Mouse (Mus musculus): ENCODE data around the gene Tspo.

Gene Tspo

DNA sequence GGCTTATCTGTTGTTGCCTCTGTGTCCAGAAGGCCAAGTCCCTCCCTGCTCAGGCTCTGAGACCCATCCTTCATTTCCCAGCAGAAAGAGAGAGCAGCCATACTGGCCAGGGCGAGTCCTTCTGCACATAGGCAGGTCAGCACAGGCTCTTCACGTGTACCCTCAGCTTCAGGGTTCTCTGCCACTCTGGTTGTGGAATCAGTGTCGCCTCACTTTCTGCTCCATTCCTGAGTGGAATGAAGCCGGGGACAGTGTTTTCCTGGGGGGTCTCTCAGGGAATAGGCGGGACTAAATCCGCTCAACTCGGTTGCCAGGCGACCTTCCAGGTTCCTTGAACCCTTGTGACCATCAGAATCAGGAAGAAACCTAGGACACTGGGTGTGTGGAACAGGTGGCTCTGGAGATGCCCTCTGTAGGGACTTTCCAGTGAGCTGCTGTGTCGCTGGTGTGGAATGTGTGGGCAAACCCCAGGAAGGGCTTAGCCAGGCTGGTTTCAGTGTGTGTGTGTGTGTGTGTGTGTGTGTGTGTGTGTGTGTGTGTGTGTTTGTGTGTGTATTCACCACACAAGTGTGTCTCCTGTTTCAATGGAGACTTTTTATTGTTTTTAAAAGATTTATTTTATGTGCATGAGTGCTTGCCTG is 21.6 kb upstream of the Tspo start:
- no peak for DNase-seq (ENCODE audit: low read depth)

DNA sequence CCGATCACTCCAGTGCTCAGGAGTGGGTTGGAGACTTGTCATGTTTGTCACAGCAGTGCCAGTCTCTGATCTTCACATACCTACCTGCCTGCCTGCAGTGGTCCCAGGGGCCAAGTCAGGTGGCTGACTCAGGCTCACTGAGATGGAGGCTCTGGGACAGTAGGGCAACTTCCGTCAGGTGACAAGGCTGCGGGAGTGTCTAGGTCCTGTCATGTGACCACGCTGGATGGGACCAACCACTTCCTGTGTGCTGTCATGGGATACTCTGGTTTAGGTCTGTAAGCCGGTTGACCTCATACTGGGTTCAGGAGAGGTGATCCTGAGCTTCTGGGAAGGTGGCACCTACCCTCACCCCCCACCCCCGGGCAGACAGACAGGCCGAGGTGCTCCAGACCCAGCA is 17.4 kb upstream of the Tspo start:
- DNase-seq (ENCODE audit: low read depth), result no peak

DNA sequence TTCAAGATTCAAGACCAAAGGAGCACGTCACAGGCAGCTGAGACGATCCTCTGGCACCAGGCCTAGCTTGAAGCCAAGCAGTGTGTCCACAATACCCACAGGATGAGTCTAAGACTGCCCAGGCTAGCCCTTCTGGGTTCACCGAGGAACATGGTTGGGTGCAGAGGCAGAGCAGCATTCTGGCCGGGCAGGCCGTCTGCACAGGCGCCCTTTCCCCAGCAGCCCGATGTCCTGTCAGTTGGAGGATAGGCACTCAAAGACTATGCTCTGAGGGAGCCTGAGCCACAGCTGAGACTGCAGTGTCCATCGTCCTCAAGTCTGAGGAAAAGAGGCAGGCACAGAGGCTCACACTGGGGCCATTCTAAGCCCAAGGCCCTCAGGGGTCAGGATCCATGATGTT is 16.2 kb upstream of the Tspo start:
- no peak for DNase-seq (ENCODE audit: low read depth)

DNA sequence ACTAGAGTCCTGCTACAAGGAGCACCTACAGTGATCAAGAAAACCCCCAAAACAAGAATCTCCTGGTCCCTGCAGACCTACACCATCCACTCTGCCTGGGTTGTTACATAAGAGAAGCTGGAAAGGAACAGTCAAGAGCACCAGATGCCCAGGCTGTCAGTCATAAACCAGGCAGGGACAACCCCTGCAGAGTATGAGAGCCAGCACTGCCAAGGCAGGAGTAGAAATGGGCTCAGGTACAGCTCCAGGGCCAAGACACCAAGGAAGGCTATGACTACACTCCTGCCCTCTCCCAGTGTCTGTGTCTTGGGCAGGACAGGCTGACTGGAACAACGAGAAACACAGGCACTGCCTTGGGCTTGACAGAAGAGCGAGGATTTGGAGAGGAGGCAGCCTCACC is 13.3 kb upstream of the Tspo start:
- no peak for DNase-seq (ENCODE audit: low read depth)

DNA sequence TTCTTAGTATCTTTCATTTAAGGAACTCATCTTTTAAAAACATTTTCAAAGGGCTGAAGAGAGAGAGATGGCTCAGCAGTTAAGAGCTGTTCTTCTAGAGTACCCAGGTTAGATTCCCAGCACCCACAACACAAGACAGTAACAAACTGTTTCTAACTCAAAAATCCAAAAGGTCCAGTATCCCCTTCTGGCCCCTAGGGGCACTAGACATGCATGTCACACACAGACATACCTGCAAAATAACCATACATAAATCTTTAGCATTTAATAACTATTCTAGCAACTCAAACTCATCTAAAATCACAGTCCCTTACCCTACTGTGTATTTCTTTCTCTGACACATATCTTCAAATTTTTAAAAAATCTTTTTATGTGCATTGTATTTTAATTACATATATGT is 9.6 kb upstream of the Tspo start:
- no peak for DNase-seq (ENCODE audit: low read depth)

DNA sequence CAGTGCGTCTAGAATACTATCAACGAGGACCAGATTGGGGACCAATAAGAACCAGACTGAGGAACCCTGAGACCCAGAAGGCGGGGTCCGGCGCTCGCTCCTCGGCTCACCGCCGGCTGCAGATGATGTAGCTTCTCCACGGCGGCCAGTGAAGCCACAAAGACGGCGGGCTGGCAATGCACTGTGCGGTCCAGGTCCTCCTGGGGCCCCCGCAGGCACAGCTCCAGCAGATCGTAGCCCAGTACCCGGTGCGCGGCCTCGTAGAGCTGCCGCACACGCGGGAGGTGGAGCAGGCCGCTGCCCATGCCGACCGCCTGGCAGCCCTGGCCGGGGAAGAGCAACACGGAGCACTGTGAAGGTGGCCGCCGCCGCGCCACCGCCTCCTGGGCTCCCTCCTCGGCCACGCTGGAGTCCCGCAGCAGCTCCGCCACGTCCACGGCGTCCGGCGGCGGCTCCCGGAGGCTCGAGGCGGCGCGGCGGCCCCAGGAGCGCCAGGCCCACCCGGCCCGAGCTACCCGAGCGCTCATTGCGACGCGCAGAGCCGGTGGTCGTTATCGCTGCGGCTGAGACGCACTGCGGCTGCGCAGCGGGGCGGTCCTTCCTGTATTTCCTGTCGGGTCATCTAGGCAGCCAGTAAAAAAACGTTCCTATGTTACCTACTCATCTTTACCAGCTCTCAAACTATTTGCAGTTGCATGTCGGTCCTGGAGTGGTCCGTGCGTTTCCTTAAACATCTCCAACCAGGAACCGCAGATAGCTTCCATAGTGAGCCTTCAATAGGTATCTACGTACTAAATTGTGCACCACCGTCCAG is 8.0 kb upstream of the Tspo start:
- DNase-seq (ENCODE audit: low read depth), result peak; percentile 70

DNA sequence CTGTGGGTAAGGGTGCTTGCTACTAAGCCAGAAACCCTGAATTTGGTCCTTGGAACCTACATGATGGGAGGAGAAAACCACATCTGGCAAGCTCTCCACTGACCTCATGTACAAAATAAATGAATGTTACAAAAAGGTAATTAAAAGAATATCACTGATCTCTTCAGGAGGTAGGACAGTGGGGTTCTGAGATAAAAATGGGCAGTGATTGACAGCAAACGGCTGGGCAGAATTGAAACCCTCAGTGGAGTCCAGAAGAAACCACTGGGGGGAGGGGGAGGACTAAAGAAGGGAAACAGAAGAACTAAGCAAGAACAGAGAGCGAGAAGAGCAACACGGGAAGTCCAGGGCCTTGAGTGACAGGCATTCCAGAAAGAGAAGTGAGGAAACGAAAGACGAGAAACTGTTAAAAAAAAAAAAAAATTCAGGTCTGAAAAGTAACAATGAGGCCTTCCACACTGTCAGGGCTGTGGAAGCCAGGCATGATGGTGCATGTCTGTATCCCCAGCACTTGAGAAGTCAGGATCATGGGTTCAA is 2.4 kb upstream of the Tspo start:
- no peak for DNase-seq (ENCODE audit: low read depth)

DNA sequence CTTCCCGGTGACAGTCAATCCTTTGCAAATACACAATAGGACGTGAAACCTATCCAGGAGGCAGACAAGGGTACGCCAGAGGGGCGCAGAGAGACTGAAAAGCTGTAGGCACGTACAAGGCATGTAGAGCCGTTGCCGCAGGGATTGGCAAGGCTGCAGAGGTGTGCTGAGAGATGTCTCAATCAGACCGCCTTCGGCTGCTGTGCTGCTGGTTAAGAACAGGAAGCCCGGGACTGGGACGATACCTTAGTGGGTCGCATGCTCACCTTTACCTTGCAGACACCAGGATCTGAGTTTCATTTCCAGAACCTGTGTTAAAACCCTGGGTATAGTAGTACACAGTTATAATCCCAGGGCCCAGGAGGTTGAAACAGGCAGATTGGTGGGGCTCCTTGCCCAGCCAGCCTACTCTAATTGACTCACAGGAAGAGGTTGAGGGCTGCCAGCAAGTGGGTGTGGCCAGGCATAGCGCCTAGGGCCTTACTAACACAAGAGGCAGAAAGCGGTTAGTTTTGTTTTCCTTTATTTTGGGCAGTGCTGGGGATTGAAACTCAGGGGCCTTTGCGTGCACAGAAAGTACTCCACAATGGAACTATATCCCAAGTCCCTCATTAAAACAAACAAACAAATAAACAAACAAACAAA is 644 bp upstream of the Tspo start:
- peak; percentile 77 for DNase-seq (ENCODE audit: low read depth)

DNA sequence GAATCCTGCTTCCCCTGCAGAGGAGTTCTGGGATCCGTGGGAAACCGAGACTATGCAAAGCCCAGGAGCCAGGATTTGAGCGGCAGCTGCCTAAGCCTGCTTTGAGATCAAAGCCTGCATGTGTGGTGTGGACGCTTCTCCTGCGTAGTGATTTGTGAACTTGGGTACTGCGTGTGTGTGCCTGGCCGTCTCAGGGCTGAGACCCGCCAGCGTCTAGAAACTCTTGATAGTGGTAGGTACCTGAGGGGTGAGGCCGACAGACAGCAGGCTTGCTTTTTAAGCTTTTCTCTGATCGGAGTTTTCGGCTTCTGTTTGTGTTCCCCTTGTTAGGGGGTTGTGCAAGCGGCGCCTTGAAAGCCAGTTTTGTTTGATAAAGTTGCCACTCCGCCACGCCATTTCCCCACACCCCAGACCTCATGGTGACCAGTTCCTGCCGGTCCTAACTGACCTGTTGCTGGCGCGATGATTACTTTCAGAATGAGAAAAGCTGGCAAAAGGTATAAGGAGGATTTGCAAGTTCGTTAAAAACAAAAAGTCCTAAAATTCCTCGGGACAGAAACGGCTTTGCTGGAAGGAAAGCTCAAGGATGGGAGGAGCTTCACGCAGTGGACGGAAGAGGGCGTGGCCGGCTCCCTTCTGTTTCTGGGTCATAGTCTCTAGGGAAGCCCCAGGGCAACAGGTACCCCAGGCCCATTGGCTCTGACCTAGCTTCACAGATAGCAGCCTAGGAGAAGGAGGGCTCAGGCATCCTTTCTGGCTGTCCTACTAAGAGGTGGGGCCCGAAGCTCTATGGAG is 662 bp downstream of the Tspo start:
- DNase-seq (ENCODE audit: low read depth), result peak; percentile 34

DNA sequence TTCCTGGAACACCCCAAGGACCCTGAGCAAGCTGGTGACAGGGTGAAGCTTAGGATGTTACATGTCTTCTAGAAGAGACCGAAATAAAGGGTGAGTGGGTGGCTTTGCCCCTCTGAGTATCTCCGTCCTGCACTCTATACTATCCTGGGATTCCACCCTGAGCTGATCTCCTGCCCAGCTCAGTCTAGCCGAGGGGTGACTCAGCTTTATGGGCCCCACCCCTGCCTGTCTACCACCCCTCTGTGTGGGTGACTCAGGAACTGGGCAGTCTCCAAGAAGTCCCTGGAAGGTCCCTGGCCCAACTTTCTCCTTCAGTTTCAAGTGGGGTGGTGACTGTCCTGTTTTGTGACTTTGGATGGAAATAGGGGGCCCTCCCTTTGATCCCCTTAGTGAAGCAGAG is 2.0 kb downstream of the Tspo start:
- peak; percentile 33 for DNase-seq (ENCODE audit: low read depth)

DNA sequence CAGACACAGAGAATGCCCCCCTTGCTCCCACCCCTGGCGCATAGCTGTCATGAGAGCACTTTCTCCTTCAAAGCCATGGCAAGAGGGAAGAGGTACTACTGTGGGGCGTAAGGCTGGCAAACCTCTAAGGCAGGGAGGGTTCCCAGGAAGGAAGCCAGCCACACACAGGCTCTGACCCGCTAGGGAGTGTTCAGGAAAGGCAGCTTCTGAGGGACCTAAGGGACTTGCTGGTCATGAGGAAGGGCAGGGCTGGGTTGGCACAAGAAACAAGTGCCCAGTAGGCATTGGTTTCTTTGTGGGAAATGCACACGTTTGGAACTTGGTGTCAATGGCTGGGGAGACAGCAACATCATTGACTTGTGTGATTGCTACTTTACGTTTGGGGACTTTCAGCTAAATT is 2.6 kb downstream of the Tspo start:
- no peak for DNase-seq (ENCODE audit: low read depth)

DNA sequence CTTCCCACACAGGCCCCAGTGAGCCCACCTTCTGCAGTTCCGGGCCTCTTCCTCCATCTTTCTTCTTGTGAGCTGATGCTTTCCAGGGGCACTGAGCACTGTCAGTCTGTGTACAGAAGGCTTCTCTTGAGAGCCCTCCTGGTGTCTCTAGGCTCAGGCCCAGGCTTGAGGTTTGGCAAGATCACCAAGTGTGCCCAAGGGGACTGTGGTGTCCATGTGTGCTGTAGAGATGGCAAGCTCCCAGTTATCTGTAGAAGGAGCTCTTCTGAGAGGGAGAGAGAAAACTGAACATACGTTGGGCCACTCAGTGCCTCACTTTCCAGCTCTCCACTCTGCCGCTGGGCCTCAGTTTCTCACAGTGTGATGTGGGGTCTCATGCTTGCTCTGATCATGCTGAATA is 4.3 kb downstream of the Tspo start:
- no peak for DNase-seq (ENCODE audit: low read depth)

DNA sequence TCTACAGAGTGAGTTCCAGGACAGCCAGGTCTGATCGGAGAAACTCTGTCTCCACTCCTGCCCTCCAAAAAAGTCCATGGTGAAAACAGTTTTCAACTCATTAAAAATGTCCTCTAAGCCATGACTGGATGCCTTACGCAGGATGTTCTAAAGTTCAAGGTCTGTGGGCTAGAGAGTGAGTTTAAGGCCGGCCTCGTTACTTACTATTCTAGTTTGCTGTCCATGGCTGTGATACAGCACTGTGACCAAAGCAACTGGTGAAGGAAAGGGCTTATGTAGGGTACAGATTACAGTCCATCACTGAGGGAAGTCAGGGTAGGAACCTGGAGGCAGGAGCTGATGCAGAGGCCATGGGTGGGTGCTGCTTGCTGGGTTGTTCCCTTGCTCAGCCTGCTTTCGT is 5.2 kb downstream of the Tspo start:
- DNase-seq (ENCODE audit: low read depth), result no peak

DNA sequence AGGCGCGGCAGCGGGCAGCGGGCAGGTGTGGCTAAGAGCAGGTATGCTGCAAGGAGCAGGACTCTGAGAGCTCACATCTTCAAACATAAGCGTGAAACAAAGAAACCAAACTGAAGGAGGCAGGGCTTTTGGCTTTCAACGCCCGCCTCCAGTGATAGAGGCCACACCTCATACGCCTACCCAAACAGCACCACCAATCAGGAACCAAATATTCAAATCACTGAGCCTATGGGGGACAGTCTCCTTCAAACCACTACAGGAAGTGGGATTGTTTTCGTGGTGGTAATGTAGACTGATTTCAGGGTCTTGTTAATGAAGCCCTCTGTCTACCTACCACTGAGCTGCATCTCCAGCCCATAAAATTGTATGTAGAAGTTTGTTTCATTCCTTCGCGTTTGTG is 6.3 kb downstream of the Tspo start:
- no peak for DNase-seq (ENCODE audit: low read depth)

DNA sequence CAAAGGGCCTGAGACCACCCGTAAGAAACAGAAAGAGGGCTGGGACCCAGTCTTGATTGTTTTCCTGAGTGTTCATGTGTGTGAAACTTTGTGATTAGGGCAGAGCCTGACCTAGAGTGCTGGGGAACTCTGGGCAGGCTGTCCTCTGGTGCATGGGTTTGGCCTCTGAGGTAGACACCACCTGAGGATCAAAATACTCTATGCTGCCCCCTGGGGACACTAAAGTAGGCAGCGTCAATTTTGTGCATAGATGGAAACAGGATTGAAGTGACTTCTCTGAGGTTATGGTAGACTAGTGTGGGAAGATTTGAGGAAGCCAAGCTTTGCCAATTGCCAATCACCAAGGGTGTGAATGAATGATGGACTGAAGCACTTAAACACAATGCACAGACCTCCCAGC is 7.2 kb downstream of the Tspo start:
- no peak for DNase-seq (ENCODE audit: low read depth)

DNA sequence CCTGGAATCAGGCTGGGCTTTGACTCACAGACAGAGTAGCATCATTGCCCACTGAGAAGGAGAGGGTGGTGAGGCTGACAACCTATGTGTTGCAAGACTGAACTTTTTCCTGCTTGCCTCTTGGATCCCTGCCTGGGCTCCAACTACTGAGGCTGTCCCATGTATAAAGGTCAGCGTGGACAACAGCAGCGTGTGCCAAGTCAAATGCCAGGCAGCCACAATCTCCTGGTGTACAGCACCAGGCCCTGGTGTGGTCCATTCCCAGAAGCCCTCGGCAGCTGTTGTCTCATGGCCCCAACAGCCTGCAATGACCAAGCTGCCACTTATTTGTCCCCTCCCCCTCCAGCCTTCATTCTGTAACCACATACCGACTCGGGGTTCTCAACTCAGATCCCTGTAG is 8.2 kb downstream of the Tspo start:
- no peak for DNase-seq (ENCODE audit: low read depth)

DNA sequence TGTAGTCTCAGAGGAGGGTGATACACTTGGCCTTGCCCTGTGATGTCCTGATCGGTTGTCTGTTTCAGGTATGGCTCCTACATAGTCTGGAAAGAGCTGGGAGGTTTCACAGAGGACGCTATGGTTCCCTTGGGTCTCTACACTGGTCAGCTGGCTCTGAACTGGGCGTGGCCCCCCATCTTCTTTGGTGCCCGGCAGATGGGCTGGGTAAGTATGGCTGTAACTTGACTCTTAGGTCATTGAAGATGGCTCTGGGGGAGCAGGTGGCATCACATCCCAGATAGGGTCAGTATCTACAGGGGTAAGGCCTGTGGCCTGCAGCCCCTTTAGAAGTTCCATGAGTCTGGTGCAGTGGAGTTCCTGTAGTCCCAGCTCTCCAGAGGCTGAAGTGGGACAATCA is 8.7 kb downstream of the Tspo start:
- no peak for DNase-seq (ENCODE audit: low read depth)

DNA sequence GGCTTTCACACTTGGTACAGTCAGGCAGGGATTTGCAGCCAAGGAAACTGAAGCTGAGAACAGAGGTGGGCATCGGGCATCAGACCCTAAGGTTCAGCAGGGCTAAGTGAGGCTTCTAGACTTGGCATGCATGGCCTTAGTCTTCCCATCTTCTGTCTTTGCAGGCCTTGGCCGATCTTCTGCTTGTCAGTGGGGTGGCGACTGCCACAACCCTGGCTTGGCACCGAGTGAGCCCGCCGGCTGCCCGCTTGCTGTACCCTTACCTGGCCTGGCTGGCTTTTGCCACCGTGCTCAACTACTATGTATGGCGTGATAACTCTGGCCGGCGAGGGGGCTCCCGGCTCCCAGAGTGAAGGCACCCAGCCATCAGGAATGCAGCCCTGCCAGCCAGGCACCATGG is 10.2 kb downstream of the Tspo start:
- no peak for DNase-seq (ENCODE audit: low read depth)

DNA sequence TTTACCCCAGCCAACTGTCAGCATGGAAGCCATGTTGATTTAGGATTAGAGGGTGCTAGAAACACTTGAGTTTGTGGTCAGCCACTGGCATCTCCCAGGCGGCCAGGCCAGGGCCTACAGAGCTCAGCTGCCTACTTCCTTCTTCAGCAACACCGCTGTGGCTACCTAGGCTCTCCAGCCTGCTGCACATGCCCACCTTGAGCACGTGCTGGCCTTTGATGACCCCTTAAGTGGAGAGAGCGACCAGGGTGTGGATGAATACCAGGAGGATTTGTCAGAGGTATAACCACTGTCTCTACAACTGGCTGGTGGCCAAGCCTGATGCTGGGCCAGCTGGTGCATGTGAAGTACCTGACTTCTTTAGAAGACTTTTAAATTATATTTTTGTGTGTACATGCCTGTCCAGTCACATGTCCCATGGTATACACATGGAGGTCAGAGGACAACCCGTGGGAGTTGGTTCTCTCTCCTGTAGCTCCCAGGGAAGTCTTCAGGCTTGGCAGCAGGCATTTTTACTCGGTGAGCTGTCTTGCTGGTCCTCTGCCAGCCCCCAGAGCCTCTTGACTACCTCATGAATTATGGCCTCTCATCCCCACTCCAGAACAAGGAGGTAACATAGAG is 11.4 kb downstream of the Tspo start:
- no peak for DNase-seq (ENCODE audit: low read depth)

DNA sequence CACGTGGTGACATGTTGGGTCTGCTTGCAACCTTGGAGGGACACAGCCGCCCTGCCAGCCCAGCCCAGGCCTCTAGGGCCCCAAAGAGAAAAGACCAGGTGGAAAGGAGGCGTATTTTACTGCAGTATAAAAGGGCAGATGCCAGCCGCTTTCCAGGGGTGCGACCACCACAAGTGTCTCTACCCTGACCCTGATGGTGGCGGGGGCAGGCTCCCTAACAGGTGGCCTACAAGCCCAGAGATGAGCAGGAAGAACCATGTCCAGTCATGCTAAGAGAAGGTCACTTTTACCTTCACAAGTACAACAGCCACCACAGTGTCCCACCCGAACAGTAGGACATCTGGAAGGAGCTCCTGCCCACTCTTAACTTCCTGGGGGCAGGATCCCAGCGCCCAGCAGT is 12.2 kb downstream of the Tspo start:
- DNase-seq (ENCODE audit: low read depth), result no peak

DNA sequence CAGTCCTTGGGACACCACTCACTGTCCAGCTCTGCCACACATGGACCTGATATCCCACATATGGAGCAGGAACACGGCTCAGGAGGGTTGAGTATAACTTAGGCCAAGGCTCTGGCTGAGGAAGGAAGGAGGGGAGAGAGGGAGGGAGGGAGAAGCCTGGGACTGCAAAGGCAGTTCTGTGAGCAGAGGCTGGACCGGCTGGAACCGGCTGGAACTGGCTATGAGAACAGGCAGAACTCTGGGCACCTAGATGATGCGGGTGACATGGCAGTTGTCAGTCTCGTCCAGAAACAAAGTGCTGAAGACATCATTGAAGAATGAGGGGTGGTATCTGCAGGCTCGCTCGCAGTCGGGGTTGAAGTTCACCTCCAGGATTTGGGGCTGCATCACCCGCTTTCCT is 13.3 kb downstream of the Tspo start:
- DNase-seq (ENCODE audit: low read depth), result no peak

DNA sequence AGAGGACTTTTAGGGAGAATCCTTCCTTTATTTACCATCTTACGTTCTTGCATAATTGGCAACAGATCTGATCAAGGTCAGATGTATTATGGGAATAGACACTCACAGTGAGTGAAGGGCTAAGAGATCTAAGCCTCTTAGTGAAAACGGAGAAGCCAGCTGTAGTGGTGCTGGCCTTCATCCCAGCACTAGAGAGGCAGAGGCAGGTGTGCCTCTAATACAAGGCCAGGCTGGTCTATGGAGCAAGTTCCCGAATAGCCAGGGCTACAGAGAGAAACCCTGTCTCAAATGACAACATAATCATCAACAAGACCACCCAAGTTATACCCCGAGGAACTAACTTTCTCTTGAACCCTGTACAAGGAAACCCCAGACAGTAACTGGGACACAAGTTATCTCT is 19.5 kb downstream of the Tspo start:
- no peak for DNase-seq (ENCODE audit: low read depth)
